Mouse (Mus musculus): ENCODE data around the gene Mettl8. TPM values are rescaled to one million over a fixed set of nuclear protein-coding genes. Genes with fewer than 3 reads are reported as not detected.
A peak's percentile ranks its signal among the peaks of the same experiment; 100 is the strongest.

Mettl8 gene
- polyA plus RNA-seq, 1 experiment from 2014 or later = 8.7 TPM

DNA sequence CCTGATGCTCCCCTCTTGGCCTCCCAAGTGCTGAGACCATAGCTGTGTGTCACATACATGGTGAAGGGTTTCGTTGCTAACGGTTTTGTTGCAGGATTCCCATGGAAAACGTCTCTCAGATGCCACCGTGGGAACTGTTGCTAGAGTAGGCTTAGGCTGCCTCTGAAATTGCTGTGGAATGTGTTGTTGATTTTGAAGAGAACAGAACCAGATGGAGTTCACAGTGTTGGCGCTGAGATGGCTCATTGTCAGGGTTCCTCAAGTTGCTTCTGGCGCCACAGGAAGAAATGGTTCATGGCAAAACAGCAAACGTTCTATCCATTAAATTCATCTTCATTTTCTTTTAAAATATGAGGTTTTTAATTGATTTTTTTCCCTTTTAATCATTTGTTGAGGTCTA, 27.0 kb upstream of the Mettl8 start:
- Histone ChIP-seq H3K36me3 (ENCODE audit: control insufficient read depth, insufficient read depth) (peaks cover 6% of the 10 kb centered on the region), H3K27ac (ENCODE audit: low read length) (no peak overlapping the region), H3K4me1 (ENCODE audit: control insufficient read depth, low read depth, low read length) (no peaks in the 10 kb centered on the region), H3K9me3 (replicated peaks; ENCODE audit: control insufficient read depth, low read length) (no peaks in the 10 kb centered on the region), H3K27me3 (ENCODE audit: control insufficient read depth, insufficient read depth, low read depth, low read length) (no peaks in the 10 kb centered on the region), H3K4me3 (ENCODE audit: low read depth, low read length) (no peak overlapping the region), H3K9ac (ENCODE audit: low read depth, low read length) (no peak overlapping the region), H3K4me2 (ENCODE audit: low read depth, low read length) (no peak overlapping the region)
- 80% methylated on average over 7 of the region's 7 CpGs for WGBS (ENCODE audit: insufficient replicate concordance)
- no peak for ATAC-seq (ENCODE audit: low read depth)

DNA sequence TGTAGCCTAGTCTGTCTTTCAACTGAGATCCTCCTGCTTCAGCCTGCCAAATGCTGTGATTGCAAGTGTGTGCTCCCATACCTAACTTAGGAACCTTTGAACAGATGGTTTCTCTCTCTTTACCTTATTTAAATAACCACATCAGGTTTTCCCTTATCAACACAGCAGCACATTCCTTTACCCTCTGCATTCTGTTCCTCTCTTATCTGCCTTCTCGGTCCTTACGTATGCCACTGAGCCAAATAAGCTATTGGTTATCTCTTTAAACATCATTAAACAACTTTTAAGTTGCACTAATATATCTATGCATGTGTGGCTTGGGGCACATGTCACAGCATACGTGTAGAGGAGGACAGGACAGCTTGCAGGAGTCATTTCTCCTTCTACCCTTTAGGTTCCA, 18.4 kb upstream of the Mettl8 start:
- Histone ChIP-seq H3K4me3 (ENCODE audit: low read depth, low read length) (no peak overlapping the region), H3K36me3 (ENCODE audit: control insufficient read depth, insufficient read depth) (peaks cover 2% of the 10 kb centered on the region; the same call in 1 of the 2 replicates), H3K27ac (ENCODE audit: low read length) (peak overlapping the region; percentile 14; the same call in 1 of the 2 replicates), H3K4me2 (ENCODE audit: low read depth, low read length) (no peak overlapping the region), H3K27me3 (ENCODE audit: control insufficient read depth, insufficient read depth, low read depth, low read length) (no peaks in the 10 kb centered on the region), H3K9ac (ENCODE audit: low read depth, low read length) (no peak overlapping the region), H3K4me1 (ENCODE audit: control insufficient read depth, low read depth, low read length) (peaks cover 12% of the 10 kb centered on the region), H3K9me3 (replicated peaks; ENCODE audit: control insufficient read depth, low read length) (no peaks in the 10 kb centered on the region)
- 23% methylated on average over 3 of the region's 3 CpGs for WGBS (ENCODE audit: insufficient replicate concordance)
- peak; percentile 91 for ATAC-seq (ENCODE audit: low read depth)

DNA sequence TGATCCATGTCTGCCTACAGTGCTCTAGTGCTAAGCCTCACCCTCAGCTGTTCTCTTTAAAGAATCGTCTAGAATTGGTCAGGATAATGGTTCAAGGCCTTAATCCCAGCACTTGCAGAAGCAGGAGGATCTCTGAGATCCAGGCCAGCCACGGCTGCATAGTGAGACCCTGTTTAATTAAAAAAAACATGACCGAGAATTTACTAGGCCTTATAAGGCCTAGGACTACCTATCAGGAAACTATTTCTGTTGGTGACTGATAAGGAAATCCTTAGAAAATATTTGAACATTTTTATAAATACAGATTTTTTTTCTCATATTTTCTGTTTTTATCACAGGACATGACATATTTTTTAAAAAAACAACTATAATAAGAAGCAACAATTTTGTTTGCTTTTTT, 17.9 kb upstream of the Mettl8 start:
- peak overlapping the region; percentile 44; the same call in 1 of the 2 replicates for H3K27ac ChIP-seq (ENCODE audit: low read length)
- no peak overlapping the region for H3K4me2 ChIP-seq (ENCODE audit: low read depth, low read length)
- H3K4me3 ChIP-seq (ENCODE audit: low read depth, low read length) = no peak overlapping the region
- H3K4me1 ChIP-seq (ENCODE audit: control insufficient read depth, low read depth, low read length) = peaks cover 12% of the 10 kb centered on the region
- WGBS (ENCODE audit: insufficient replicate concordance) = 37% methylated on average over 3 of the region's 3 CpGs
- H3K9ac ChIP-seq (ENCODE audit: low read depth, low read length) = no peak overlapping the region
- ATAC-seq (ENCODE audit: low read depth) = peak; percentile 47; the same call in 1 of the 2 replicates
- H3K9me3 ChIP-seq (replicated peaks; ENCODE audit: control insufficient read depth, low read length) = no peaks in the 10 kb centered on the region
- no peaks in the 10 kb centered on the region for H3K27me3 ChIP-seq (ENCODE audit: control insufficient read depth, insufficient read depth, low read depth, low read length)
- H3K36me3 ChIP-seq (ENCODE audit: control insufficient read depth, insufficient read depth) = peaks cover 2% of the 10 kb centered on the region; the same call in 1 of the 2 replicates

DNA sequence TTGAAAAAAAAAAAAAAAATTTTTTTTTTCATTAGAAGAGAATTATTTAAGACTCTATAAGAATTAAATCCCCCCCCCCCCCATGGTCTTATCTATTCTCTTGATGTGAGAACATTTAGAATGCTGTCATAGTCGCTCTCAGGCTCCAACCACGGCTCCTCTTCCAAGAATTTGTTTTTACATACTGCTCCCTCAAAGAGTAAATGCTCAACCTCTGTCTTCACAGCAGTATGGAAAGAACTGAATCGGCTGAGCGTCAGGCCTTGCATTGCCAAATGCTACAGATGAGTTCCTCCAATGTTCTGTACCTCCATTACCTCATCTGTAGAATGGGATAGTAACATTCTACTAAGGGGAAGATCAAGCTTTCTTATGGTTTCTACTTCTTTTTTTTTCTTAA, 16.2 kb upstream of the Mettl8 start:
- WGBS (ENCODE audit: insufficient replicate concordance) = 87% methylated on average over 4 of the region's 4 CpGs
- Histone ChIP-seq H3K4me1 (ENCODE audit: control insufficient read depth, low read depth, low read length) (peaks cover 12% of the 10 kb centered on the region), H3K36me3 (ENCODE audit: control insufficient read depth, insufficient read depth) (no peaks in the 10 kb centered on the region), H3K27ac (ENCODE audit: low read length) (no peak overlapping the region), H3K4me3 (ENCODE audit: low read depth, low read length) (no peak overlapping the region), H3K9me3 (replicated peaks; ENCODE audit: control insufficient read depth, low read length) (no peaks in the 10 kb centered on the region), H3K4me2 (ENCODE audit: low read depth, low read length) (no peak overlapping the region), H3K27me3 (ENCODE audit: control insufficient read depth, insufficient read depth, low read depth, low read length) (no peaks in the 10 kb centered on the region), H3K9ac (ENCODE audit: low read depth, low read length) (no peak overlapping the region)
- no peak for ATAC-seq (ENCODE audit: low read depth)

DNA sequence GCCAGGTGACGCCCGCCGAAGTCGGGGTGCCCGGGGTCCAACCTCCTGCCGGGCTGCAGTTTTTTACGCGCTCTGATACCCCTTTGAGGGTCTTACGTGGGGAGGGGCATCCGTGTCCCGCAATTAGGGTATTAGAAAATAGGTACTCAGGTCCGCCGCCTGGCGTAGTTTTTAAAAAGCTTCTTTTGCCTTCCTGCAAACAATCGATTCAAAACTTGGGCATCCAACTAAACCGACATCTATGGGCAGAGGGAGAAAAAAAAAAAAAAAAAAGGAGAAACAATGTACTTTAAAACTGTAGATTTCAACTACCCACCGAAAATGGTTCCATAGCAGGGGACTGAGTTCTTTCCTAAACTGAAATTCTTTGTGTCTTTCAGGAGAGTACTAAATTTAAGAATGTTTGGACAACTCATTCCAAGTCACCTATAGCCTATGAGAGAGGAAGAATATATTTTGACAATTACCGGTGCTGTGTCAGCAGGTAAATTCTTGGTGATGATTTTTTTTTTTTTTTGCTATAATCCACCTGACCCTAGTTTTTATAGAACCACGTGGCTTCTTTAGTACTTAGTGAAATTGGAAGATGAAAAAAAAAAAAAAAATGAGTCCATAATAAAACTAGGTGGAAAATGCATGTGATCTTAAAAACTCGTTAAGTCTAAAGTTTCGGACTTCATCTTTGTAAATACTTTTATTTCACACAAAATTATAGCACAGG, 892 bp upstream of the Mettl8 start:
- peak overlapping the region; percentile 87 for H3K4me2 ChIP-seq (ENCODE audit: low read depth, low read length)
- peak overlapping the region; percentile 90 for H3K27ac ChIP-seq (ENCODE audit: low read length)
- H3K27me3 ChIP-seq (ENCODE audit: control insufficient read depth, insufficient read depth, low read depth, low read length) = no peaks in the 10 kb centered on the region
- ATAC-seq (ENCODE audit: low read depth) = no peak
- peak overlapping the region; percentile 92 for H3K9ac ChIP-seq (ENCODE audit: low read depth, low read length)
- H3K4me1 ChIP-seq (ENCODE audit: control insufficient read depth, low read depth, low read length) = peaks cover 16% of the 10 kb centered on the region
- no peaks in the 10 kb centered on the region for H3K9me3 ChIP-seq (replicated peaks; ENCODE audit: control insufficient read depth, low read length)
- peak overlapping the region; percentile 95 for H3K4me3 ChIP-seq (ENCODE audit: low read depth, low read length)
- H3K36me3 ChIP-seq (ENCODE audit: control insufficient read depth, insufficient read depth) = no peaks in the 10 kb centered on the region; the same call in 1 of the 2 replicates
- WGBS (ENCODE audit: insufficient replicate concordance) = 9% methylated on average over 21 of the region's 21 CpGs

DNA sequence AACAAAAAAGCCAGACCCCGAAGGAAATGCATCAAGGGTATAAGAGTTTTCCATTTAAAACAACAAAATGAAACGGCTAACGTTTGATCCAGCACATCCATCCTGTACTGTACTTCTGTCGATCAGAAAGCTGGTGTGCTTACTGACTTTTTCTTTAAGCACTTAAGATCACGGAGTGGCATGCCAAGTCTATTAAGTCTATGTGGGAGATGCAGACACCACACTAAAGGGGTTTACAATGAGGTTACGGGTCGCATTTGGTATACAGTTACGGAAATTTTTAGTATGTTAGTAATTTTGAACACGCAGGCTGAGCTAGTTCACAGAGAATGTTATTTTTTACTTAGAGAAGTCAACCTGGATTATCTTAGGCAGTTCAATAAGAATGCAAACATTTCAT, 667 bp downstream of the Mettl8 start:
- 26% methylated on average over 9 of the region's 9 CpGs for WGBS (ENCODE audit: insufficient replicate concordance)
- Histone ChIP-seq H3K27me3 (ENCODE audit: control insufficient read depth, insufficient read depth, low read depth, low read length) (no peaks in the 10 kb centered on the region), H3K27ac (ENCODE audit: low read length) (0 out of 2 replicates have a peak overlapping the region, but pooled peaks have one; percentile 28), H3K4me1 (ENCODE audit: control insufficient read depth, low read depth, low read length) (peaks cover 16% of the 10 kb centered on the region), H3K36me3 (ENCODE audit: control insufficient read depth, insufficient read depth) (no peaks in the 10 kb centered on the region; the same call in 1 of the 2 replicates), H3K9me3 (replicated peaks; ENCODE audit: control insufficient read depth, low read length) (no peaks in the 10 kb centered on the region), H3K4me3 (ENCODE audit: low read depth, low read length) (peak overlapping the region; percentile 95), H3K4me2 (ENCODE audit: low read depth, low read length) (peak overlapping the region; percentile 87), H3K9ac (ENCODE audit: low read depth, low read length) (peak overlapping the region; percentile 78)
- no peak for ATAC-seq (ENCODE audit: low read depth)

DNA sequence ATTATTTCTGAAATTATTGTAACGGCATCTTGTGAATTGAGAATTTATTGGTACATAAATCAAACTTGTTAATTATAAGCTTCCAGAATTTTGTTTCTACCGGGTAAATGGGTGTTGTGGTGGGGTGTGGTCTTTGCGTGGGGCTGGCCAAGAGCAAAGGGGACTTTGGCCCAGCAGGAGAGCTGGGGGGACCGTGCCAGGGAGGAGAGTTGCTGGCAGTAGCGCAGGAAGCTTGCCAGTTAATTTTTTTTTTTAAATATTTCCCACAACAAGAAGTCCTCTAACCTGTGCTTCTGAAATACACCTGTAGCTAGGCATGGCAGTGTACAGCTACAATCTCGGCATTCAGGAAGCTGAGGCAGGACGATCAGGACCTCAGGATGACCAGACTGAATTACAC, 4.9 kb downstream of the Mettl8 start:
- Histone ChIP-seq H3K9ac (ENCODE audit: low read depth, low read length) (no peak overlapping the region), H3K4me1 (ENCODE audit: control insufficient read depth, low read depth, low read length) (peaks cover 19% of the 10 kb centered on the region), H3K4me2 (ENCODE audit: low read depth, low read length) (no peak overlapping the region), H3K4me3 (ENCODE audit: low read depth, low read length) (no peak overlapping the region), H3K9me3 (replicated peaks; ENCODE audit: control insufficient read depth, low read length) (no peaks in the 10 kb centered on the region), H3K27me3 (ENCODE audit: control insufficient read depth, insufficient read depth, low read depth, low read length) (no peaks in the 10 kb centered on the region), H3K27ac (ENCODE audit: low read length) (no peak overlapping the region), H3K36me3 (ENCODE audit: control insufficient read depth, insufficient read depth) (no peaks in the 10 kb centered on the region)
- ATAC-seq (ENCODE audit: low read depth) = no peak
- WGBS (ENCODE audit: insufficient replicate concordance) = 81% methylated on average over 7 of the region's 7 CpGs

DNA sequence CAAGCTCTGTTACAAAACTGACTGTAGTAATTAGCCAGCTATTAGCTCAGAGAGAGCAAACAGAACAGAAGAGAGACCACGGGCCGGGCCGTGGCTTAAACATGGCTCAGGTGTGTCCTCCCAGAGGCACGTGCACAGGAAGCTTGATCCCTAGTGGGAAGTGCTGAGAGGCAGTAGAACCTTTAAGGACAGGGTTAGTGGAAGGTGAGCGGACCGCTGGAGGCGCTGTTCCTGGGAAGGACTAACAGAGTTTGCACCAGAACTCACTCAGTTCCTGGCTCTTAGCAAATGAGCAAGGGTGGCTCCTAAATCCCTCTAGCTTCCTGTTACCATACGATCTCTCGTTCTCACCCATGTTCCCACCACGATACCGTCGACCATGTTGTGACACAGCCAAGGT, 6.5 kb downstream of the Mettl8 start:
- WGBS (ENCODE audit: insufficient replicate concordance) = 61% methylated on average over 12 of the region's 12 CpGs
- H3K4me2 ChIP-seq (ENCODE audit: low read depth, low read length) = no peak overlapping the region
- H3K9ac ChIP-seq (ENCODE audit: low read depth, low read length) = no peak overlapping the region
- no peaks in the 10 kb centered on the region for H3K9me3 ChIP-seq (replicated peaks; ENCODE audit: control insufficient read depth, low read length)
- H3K27me3 ChIP-seq (ENCODE audit: control insufficient read depth, insufficient read depth, low read depth, low read length) = no peaks in the 10 kb centered on the region
- no peaks in the 10 kb centered on the region for H3K36me3 ChIP-seq (ENCODE audit: control insufficient read depth, insufficient read depth)
- no peak for ATAC-seq (ENCODE audit: low read depth)
- H3K4me1 ChIP-seq (ENCODE audit: control insufficient read depth, low read depth, low read length) = peaks cover 9% of the 10 kb centered on the region
- no peak overlapping the region for H3K27ac ChIP-seq (ENCODE audit: low read length)
- H3K4me3 ChIP-seq (ENCODE audit: low read depth, low read length) = no peak overlapping the region

DNA sequence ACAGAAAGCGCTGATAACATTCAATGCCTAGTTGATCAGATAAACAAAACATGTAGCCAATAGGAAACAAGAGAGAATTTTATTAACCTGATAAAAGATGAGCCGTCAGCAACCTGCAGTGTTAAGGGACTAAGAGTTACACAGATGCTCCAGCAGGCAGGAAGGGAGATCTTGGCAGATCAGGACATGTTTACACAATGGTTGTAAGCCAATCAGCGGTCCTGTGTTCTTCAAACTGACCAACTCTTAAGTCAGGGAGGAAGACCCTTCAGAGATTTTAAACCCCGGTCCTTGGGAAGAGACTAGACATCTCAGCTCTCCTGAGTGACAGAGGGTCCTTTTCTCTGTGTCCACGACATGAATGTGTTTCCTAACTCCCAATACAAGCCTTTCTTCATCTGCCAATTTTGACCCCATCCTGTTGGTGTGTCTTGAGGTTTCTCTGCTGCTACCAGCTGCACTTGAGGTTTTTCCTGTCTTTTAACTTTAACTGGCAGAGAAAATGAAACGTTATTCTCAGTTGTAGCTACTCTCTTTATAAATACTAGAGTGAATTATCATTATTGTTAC, 8.5 kb downstream of the Mettl8 start:
- 41% methylated on average over 6 of the region's 6 CpGs for WGBS (ENCODE audit: insufficient replicate concordance)
- no peak overlapping the region for H3K4me2 ChIP-seq (ENCODE audit: low read depth, low read length)

More for the DNA sequence above, 8.5 kb downstream of the Mettl8 start:
- H3K4me3 ChIP-seq (ENCODE audit: low read depth, low read length) = no peak overlapping the region
- peaks cover 5% of the 10 kb centered on the region; the same call in 1 of the 2 replicates for H3K4me1 ChIP-seq (ENCODE audit: control insufficient read depth, low read depth, low read length)
- H3K9ac ChIP-seq (ENCODE audit: low read depth, low read length) = no peak overlapping the region
- no peaks in the 10 kb centered on the region for H3K27me3 ChIP-seq (ENCODE audit: control insufficient read depth, insufficient read depth, low read depth, low read length)
- no peaks in the 10 kb centered on the region for H3K36me3 ChIP-seq (ENCODE audit: control insufficient read depth, insufficient read depth)
- no peaks in the 10 kb centered on the region for H3K9me3 ChIP-seq (replicated peaks; ENCODE audit: control insufficient read depth, low read length)
- H3K27ac ChIP-seq (ENCODE audit: low read length) = no peak overlapping the region
- no peak for ATAC-seq (ENCODE audit: low read depth)
